Mouse (Mus musculus) layer of hippocampus, adult 11-12 months (tissue): ENCODE results near the gene Ociad2.
"Not testable (repeated sequence)": the region's sequence is repeated elsewhere in the genome, so short reads cannot be mapped to it uniquely, and the experiment has no call there.

ENCODE experiments used
- DNase-seq: peaks from one replicate; pipeline ENCODE4 v3.0.0; 2022; ENCODE audit warnings: low spot score

Gene Ociad2

GRCm38 (mm10) chr5:73353519-73353918 is 12.7 kb upstream of the Ociad2 start:
- peak; percentile 56 for DNase-seq

DNA sequence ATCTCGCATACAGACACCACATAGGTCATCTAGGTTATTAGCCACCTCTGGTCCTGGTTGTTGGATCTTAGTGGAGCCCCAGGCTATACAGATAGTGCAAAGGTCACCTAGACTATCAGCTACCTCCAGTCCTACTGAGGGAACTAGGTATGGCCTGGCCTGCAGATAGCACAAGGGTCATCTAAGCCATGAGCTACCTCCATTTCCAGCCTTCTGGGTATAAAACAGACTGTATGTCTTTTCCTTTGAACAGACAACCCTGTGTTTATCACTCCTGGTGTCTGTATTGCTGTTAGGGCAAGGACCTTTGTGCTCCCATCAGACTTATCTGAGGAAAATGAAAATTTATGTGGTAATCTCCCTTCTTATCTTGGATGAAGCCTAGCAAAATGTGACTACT is 11.0 kb upstream of the Ociad2 start:
- DNase-seq = no peak

- no peak for DNase-seq
These were observed 8.7 kb upstream of the Ociad2 start for GRCm38 (mm10) chr5:73349514-73349913.

GRCm38 (mm10) chr5:73345254-73345653 is 4.4 kb upstream of the Ociad2 start:
- no peak for DNase-seq

DNA sequence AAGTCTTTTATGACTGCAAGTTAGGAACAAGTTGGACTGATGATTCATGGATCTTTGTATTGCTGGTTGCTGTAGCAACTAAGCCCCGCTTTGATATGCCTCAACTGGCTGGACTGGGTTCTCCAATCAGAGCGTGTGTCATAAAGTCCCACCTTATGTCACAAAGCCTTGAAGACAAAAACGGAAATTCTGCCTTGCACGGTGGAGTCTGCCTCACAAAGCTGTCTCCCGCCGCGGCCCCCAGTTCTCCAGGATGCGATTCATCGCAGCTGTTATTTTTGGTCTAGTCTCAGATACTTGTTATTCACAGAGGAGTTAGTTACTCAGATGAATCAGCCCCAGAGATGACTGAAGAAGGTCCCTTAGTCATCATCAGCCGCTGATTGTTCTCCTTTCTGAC is 3.5 kb upstream of the Ociad2 start:
- DNase-seq = peak; percentile 68

- DNase-seq = no peak
These were observed 2.0 kb upstream of the Ociad2 start for GRCm38 (mm10) chr5:73342701-73343355.

GRCm38 (mm10) chr5:73339779-73340722 is 777 bp downstream of the Ociad2 start:
- no peak for DNase-seq

DNA sequence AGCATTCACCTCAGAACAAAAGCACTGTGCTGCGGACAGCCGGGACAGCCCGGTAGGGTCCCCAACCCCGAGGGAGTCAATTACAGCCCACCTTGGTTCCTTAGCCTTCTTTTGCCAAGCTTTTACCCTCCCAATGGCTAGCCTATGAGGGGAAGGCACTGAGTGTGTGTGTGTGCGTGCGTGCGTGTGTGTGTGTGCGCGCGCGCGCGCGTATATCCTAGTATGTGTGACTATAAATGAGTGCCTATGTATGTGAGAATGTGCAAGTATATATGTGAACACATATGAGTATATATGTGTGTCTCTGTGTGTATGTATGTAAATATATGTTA is 2.0 kb downstream of the Ociad2 start:
- no peak for DNase-seq

GRCm38 (mm10) chr5:73337961-73338831 is 2.6 kb downstream of the Ociad2 start:
- DNase-seq = peak; percentile 49

- DNase-seq = no peak
These were observed 4.4 kb downstream of the Ociad2 start for GRCm38 (mm10) chr5:73336448-73336847.

DNA sequence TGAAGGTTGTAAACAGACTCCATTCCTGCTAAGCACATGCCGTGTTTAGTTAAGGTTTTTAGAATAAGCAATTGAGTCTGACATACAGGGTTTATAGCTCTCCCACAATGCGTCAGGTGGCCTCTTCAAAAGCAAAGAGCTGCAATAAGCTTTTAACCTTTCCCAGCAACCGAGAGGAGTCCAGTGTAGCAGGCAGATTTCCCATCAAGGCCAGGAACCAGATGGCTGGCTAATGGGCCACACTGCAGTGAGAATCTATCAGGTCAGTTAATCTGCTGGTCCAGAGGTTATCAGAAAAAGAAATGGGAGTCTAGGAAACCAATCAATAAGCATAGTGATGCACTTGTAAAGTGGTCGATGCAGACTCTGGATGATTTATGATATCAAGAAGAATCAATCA is 9.8 kb downstream of the Ociad2 start:
- DNase-seq = no peak

GRCm38 (mm10) chr5:73324526-73325170 is 16.2 kb downstream of the Ociad2 start:
- DNase-seq = no peak

DNA sequence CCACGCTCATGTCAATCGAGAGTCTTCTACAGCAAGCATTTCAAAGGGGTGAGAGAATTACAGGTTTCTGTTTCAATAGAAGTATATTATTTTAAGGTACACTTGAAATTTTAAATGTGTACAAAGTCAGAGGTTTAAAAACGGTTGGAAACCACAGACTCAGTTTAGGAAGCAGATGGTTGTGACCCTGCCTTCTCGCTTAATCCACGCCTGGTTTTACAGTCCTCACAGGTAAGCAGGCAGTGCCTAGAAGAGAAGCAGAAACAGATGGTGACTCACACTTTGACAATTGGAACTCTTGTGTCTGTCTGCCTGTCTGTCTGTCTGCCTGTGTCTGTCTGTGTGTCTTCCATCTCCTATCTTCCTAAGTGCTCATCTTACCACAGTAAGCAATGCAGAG is 17.2 kb downstream of the Ociad2 start:
- no peak for DNase-seq

GRCm38 (mm10) chr5:73322684-73323083 is 18.1 kb downstream of the Ociad2 start:
- DNase-seq = not testable (repeated sequence)

DNA sequence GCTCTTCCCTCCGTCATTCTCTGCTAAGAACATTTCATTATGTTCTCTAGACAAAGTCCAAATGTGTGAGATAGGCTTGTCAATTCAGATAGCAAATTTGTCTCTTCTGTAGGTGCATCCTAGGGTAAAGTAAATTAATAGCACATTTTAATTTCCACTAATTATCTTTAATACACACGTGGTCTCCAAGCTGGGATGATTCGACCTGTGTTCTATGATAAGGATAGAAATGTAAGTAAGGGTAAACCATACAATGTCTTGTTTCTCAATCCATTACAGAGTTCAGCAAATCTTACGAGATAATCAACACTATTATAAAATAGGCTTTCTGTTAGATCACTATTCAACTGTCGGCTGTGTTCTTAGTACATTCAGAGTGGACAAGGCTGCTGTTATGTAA is 21.5 kb downstream of the Ociad2 start:
- DNase-seq = no peak

GRCm38 (mm10) chr5:73314654-73315053 is 26.2 kb downstream of the Ociad2 start:
- no peak for DNase-seq

DNA sequence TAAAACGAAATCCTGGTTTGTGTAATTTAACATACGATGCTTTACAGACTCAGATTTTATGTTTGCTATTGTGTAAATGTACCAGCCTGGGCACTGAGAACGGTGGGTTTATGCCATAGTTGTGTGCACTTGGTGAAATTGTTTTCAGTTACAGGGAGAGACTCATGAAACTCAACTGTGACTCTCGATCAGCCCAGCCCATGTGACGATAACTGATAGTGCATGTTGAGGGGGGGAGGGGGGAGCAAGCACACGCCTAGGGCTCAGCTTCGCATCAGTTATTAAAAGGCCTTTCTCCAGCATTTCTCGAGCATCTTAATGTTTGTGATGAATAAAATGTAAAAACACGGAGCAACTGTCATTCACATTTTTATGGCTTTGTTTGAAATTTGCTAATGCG is 27.2 kb downstream of the Ociad2 start:
- no peak for DNase-seq

DNA sequence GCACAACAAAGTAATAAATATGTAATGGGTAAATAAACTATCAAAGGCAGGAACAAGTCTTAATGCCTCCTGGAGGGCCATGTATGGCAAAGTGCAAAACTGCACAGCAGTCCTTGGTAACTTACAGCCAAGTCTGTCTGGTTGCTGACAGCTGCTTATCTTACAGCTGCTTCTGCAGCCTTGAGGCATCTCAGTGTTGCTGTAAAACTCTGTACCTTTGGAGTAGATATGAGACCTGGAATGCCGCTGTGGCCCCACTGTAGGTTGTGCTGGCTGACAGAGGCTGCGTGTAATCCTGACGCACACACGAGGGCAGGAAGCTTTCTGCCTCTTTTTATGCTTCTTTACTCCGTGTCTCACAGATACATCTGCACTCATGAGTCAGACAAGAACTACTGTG is 29.4 kb downstream of the Ociad2 start:
- no peak for DNase-seq

DNA sequence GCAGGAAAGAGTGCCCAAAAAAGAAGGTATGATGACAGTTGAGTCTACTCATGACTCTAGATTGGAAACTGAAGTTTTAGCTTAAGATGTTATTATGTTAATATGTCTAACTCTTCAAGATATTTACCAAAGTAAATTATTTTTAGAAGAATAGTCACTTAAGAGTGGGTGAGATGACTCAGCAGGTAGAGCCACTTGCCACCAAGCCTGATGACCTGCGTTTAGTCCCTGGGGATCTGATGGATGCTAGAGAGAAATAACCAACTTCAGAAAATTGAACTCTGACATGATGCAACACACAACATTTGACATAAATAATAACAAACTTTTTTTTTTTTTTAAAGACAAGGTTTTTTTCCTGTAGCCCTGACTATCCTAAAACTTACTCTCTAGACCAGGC is 30.4 kb downstream of the Ociad2 start:
- DNase-seq = no peak

DNA sequence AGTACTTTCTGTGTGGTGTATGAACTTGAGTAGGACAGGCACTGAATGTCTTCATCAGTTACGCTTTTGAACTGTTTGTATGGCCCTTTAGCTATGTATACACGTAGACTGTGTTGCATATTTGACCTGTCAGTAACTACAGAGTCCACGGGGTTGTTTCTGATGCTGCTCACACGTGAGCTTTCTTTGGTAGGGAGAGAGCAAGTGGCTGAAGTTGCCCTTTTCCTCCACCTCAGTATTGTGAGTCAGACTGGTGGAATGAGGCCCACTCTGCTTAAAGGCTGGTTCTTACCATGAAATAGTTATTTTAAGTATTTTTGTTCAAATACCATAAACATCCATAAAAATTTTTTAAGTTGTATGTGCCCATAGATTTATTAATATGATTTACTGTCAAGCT is 31.3 kb downstream of the Ociad2 start:
- no peak for DNase-seq

DNA sequence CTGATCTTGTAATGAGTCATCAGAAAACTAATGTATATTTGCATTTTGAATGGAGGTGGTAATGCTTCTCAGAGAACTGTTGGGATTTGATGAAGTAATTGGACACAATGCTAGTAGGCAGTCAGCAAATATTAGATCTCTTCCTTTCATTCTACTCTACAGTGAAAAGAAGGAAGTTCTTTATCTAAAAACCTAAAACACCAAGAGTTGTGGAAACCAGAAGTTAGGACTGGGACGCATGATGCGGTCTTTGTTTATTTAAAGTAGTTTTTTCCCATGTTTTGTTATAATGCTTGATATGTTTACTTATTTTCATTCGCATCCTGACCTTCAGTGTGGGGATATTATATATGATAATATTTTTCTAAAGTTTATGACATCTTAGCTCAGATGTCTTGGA is 33.5 kb downstream of the Ociad2 start:
- no peak for DNase-seq

GRCm38 (mm10) chr5:73306486-73306885 is 34.3 kb downstream of the Ociad2 start:
- no peak for DNase-seq
